Mouse (Mus musculus) liver, embryonic 11.5 days (tissue): ENCODE measurements around the gene Tmem203. TPM values are rescaled to one million over a fixed set of nuclear protein-coding genes. Genes with fewer than 3 reads are reported as not detected.

Experiments used
- ATAC-seq: fragments of 200-750 bp; cut with Nextera tagmentation; replicated peaks from 2 replicates; pipeline ENCODE4 v1.8.0; 2017; ENCODE audit warnings: moderate number of reproducible peaks, mild to moderate bottlenecking, moderate TSS enrichment, moderate library complexity; ENCODE audit not compliant: low FRiP score
- DNase-seq: peaks from one replicate; pipeline ENCODE4 v3.0.0-alpha.2; 2017; ENCODE audit warnings: low spot score
- H3K27ac ChIP-seq: fragments of 300-500 bp; sonication (generic); 2 replicates; pipeline ENCODE4 v1.5.1; 2014; ENCODE audit warnings: mild to moderate bottlenecking, low read depth, low read length, control low read depth
- H3K27me3 ChIP-seq: fragments of 300-500 bp; sonication (generic); replicated peaks from 2 replicates; pipeline ENCODE4 v1.6.1; 2014; ENCODE audit warnings: low read length, mixed read lengths; ENCODE audit not compliant: control insufficient read depth, insufficient read depth
- H3K36me3 ChIP-seq: fragments of 300-500 bp; sonication (generic); 2 replicates; pipeline ENCODE4 v1.6.1; 2014; ENCODE audit warnings: mild to moderate bottlenecking, low read length, moderate library complexity, mixed read lengths; ENCODE audit not compliant: control insufficient read depth, insufficient read depth
- H3K4me1 ChIP-seq: fragments of 300-500 bp; sonication (generic); replicated peaks from 2 replicates; pipeline ENCODE4 v1.6.1; 2014; ENCODE audit warnings: low read length, mixed read lengths; ENCODE audit not compliant: control insufficient read depth, insufficient read depth
- H3K4me2 ChIP-seq: fragments of 300-500 bp; sonication (generic); 2 replicates; pipeline ENCODE4 v1.6.1; 2014; ENCODE audit warnings: mild to moderate bottlenecking, control low read depth, moderate library complexity
- H3K4me3 ChIP-seq: fragments of 300-500 bp; sonication (generic); 2 replicates; pipeline ENCODE4 v1.5.1; 2014; ENCODE audit warnings: low read depth, low read length, control low read depth
- H3K9ac ChIP-seq: fragments of 300-500 bp; sonication (generic); 2 replicates; pipeline ENCODE4 v1.6.1; 2014; ENCODE audit warnings: low read depth, low read length, control low read depth
- H3K9me3 ChIP-seq: fragments of 300-500 bp; sonication (generic); 2 replicates; pipeline ENCODE4 v1.6.1; 2016; ENCODE audit warnings: low read length, inconsistent platforms, mixed read lengths; ENCODE audit not compliant: control insufficient read depth
- WGBS: fragments of 180-500 bp; shearing (Covaris S2); extraction: QIAGEN DNeasy Blood & Tissue Kit; methylation state at CpG from one replicate; pipeline ENCODE4 v1.1.7; 2014; 5-methylcytosine and 5-hydroxymethylcytosine counted together
- polyA plus RNA-seq: library from polyadenylated mRNA; unstranded; fragments of >200 nt; fragmentation: Nextera tagmentation; extraction: Ambion mirVana; gene quantifications from 2 replicates; pipeline ENCODE4 v1.2.1, GENCODE M21; 2014

Tmem203 gene
- polyA plus RNA-seq, 1 experiment from 2014 or later = 15.2 TPM

- Histone ChIP-seq H3K4me3 (peak overlapping the region; percentile 39; the same call in 1 of the 2 replicates), H3K4me2 (peak overlapping the region; percentile 64), H3K9me3 (no peaks in the 10 kb centered on the region), H3K4me1 (peaks cover 19% of the 10 kb centered on the region), H3K27ac (no peak overlapping the region), H3K27me3 (no peaks in the 10 kb centered on the region; the same call in 1 of the 2 replicates), H3K9ac (no peak overlapping the region; the same call in 1 of the 2 replicates), H3K36me3 (no peaks in the 10 kb centered on the region)
- ATAC-seq (no peak), DNase-seq (no peak)
- 69% methylated on average over 6 of the region's 6 CpGs for WGBS
These were observed 26.2 kb upstream of the Tmem203 start for GRCm38 (mm10) chr2:25228995-25229530.

- ATAC-seq = no peak
- no peak overlapping the region for H3K4me3 ChIP-seq
- no peak overlapping the region for H3K9ac ChIP-seq
- peaks cover 21% of the 10 kb centered on the region for H3K4me1 ChIP-seq
- H3K4me2 ChIP-seq = no peak overlapping the region
- no peaks in the 10 kb centered on the region for H3K36me3 ChIP-seq
- H3K27me3 ChIP-seq = no peaks in the 10 kb centered on the region; the same call in 1 of the 2 replicates
- no peaks in the 10 kb centered on the region for H3K9me3 ChIP-seq
- no peak for DNase-seq
- 79% methylated on average over 5 of the region's 5 CpGs for WGBS
- no peak overlapping the region for H3K27ac ChIP-seq
These were observed 25.7 kb upstream of the Tmem203 start for GRCm38 (mm10) chr2:25229582-25229981.

GRCm38 (mm10) chr2:25230581-25230980 is 24.7 kb upstream of the Tmem203 start:
- 83% methylated on average over 7 of the region's 7 CpGs for WGBS
- ATAC-seq = no peak

GRCm38 (mm10) chr2:25231038-25231437 is 24.2 kb upstream of the Tmem203 start:
- Histone ChIP-seq H3K27me3 (no peaks in the 10 kb centered on the region; the same call in 1 of the 2 replicates), H3K27ac (no peak overlapping the region), H3K4me1 (peaks cover 16% of the 10 kb centered on the region), H3K9me3 (no peaks in the 10 kb centered on the region), H3K4me3 (no peak overlapping the region), H3K9ac (no peak overlapping the region), H3K4me2 (no peak overlapping the region), H3K36me3 (no peaks in the 10 kb centered on the region)
- ATAC-seq (no peak), DNase-seq (no peak)
- WGBS = 67% methylated on average over 12 of the region's 12 CpGs

More at GRCm38 (mm10) chr2:25230581-25230980, 24.7 kb upstream of the Tmem203 start:
- H3K9ac ChIP-seq = no peak overlapping the region
- H3K27me3 ChIP-seq = no peaks in the 10 kb centered on the region; the same call in 1 of the 2 replicates
- H3K4me3 ChIP-seq = no peak overlapping the region
- H3K9me3 ChIP-seq = no peaks in the 10 kb centered on the region
- H3K27ac ChIP-seq = no peak overlapping the region
- no peak overlapping the region for H3K4me2 ChIP-seq
- H3K36me3 ChIP-seq = no peaks in the 10 kb centered on the region
- DNase-seq = no peak
- H3K4me1 ChIP-seq = peaks cover 19% of the 10 kb centered on the region

- Histone ChIP-seq H3K9ac (no peak overlapping the region), H3K4me3 (no peak overlapping the region), H3K9me3 (no peaks in the 10 kb centered on the region), H3K4me2 (no peak overlapping the region), H3K27ac (no peak overlapping the region), H3K4me1 (peaks cover 24% of the 10 kb centered on the region), H3K27me3 (no peaks in the 10 kb centered on the region; the same call in 1 of the 2 replicates), H3K36me3 (no peaks in the 10 kb centered on the region)
- 31% methylated on average over 4 of the region's 4 CpGs for WGBS
- ATAC-seq (no peak), DNase-seq (no peak)
These were observed 21.8 kb upstream of the Tmem203 start for GRCm38 (mm10) chr2:25233421-25233820.

DNA sequence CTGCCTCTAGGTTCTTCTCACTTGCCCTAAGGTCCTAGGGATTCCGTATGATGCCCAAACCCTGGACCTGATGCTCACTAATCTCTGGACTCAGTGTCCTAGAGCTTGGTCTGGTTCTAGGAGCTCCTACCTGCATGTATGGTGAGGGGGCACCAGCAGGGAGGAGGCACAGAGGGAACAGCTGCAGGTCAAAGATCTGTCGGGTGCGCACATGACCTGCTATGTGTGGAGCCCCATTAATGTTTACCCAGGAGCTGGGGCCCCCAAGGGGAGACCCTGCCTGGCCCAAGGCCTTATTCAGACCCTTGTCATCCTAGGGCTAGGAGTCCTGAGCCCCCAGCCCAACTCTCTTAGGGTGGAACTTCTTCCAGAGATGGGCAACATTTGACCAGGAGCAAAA is 21.2 kb upstream of the Tmem203 start, which contains the start of gene Slc34a3:
Slc34a3 (minus strand) TSS at position 315 of the 400 bp plus-strand sequence.
- Histone ChIP-seq H3K4me2 (no peak within 1 kb of the TSS), H3K9me3 (no peaks in the 10 kb centered on the region), H3K27ac (no peak within 1 kb of the TSS), H3K36me3 (no peaks in the 10 kb centered on the region), H3K4me1 (peaks cover 24% of the 10 kb centered on the region), H3K27me3 (no peaks in the 10 kb centered on the region; the same call in 1 of the 2 replicates), H3K9ac (no peak within 1 kb of the TSS), H3K4me3 (no peak within 1 kb of the TSS)
- DNase-seq (no peak), ATAC-seq (no peak)
- 71% methylated on average over 3 of the region's 3 CpGs for WGBS

GRCm38 (mm10) chr2:25234551-25235220 is 20.6 kb upstream of the Tmem203 start:
- 56% methylated on average over 5 of the region's 5 CpGs for WGBS

DNA sequence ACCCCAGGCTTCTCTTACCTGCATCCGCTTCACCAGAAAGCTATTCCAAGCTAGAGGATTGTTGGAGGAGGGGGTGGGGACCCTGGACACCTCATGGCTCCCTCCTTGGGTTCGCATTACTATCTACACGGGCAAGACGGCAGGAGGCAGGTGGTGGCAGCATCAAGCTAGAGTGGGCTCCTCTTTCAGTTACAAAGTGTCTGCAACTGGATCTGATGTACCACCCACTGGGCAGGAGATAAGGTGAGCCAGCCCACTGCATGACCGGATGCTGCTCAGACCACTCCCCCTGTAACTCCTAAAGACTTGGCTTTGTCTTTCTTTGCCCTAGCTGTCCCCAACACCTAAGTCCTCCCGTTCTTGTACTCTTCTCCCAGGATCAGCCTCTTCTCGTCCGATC is 18.6 kb upstream of the Tmem203 start, which contains the start of gene Rnf224:
Rnf224 (minus strand) TSS at position 174 of the 400 bp plus-strand sequence.
- Histone ChIP-seq H3K4me1 (peaks cover 35% of the 10 kb centered on the region), H3K27me3 (peaks cover 4% of the 10 kb centered on the region; the same call in 1 of the 2 replicates)
- WGBS = 21% methylated on average over 8 of the region's 8 CpGs

More at GRCm38 (mm10) chr2:25234551-25235220, 20.6 kb upstream of the Tmem203 start:
- H3K9me3 ChIP-seq = no peaks in the 10 kb centered on the region
- DNase-seq (no peak), ATAC-seq (no peak)
- H3K4me2 ChIP-seq = no peak overlapping the region
- H3K36me3 ChIP-seq = no peaks in the 10 kb centered on the region
- no peak overlapping the region for H3K9ac ChIP-seq
- no peak overlapping the region for H3K27ac ChIP-seq
- H3K27me3 ChIP-seq = no peaks in the 10 kb centered on the region; the same call in 1 of the 2 replicates
- no peak overlapping the region for H3K4me3 ChIP-seq
- peaks cover 24% of the 10 kb centered on the region for H3K4me1 ChIP-seq

More for the DNA sequence above, 18.6 kb upstream of the Tmem203 start, which contains the start of gene Rnf224:
- no peaks in the 10 kb centered on the region for H3K36me3 ChIP-seq
- H3K9me3 ChIP-seq = no peaks in the 10 kb centered on the region
- H3K9ac ChIP-seq = no peak within 1 kb of the TSS
- H3K4me3 ChIP-seq = 0 out of 2 replicates have a peak within 1 kb of the TSS, but pooled peaks have one; percentile 8
- peak within 1 kb of the TSS; percentile 44 for H3K4me2 ChIP-seq
- no peak for ATAC-seq
- no peak for DNase-seq
- H3K27ac ChIP-seq = no peak within 1 kb of the TSS
